Mouse (Mus musculus) thymus, adult 2 months (tissue): ENCODE measurements around the gene Stra6.

Experiments
- CTCF ChIP-seq: fragments of 200-500 bp; IDR thresholded peaks from 2 replicates; pipeline ENCODE4 v1.5.1; 2012; ENCODE audit warnings: mild to moderate bottlenecking, control low read depth, low read length, moderate library complexity, borderline replicate concordance; ENCODE audit not compliant: control insufficient read depth, poor library complexity, insufficient read depth; ENCODE audit errors: extremely low read depth
- POLR2A ChIP-seq: fragments of 200-500 bp; IDR thresholded peaks from 2 replicates; pipeline ENCODE4 v1.6.1; 2012; ENCODE audit warnings: mild to moderate bottlenecking, low read length, control low read depth, moderate library complexity; ENCODE audit not compliant: control insufficient read depth, poor library complexity, insufficient read depth; ENCODE audit errors: extremely low read depth

- no peak for TF ChIP-seq CTCF
- TF ChIP-seq POLR2A, result no peak
Observed at GRCm38 (mm10) chr9:58047061-58047460, 16.5 kb upstream of the Stra6 start.
